Mouse (Mus musculus): Measurements from ENCODE around the gene Psma2.

Gene Psma2

GRCm38 (mm10) chr13:14612926-14613529, at the start of gene Psma2, which contains the start of gene Mrpl32:
TSS of gene Psma2 (plus strand) at chr13:14613240.
TSS of gene Mrpl32 (minus strand) at chr13:14613165.
- DNase-seq (ENCODE audit: low spot score) = peak; percentile 88

GRCm38 (mm10) chr13:14574128-14574527, 38.9 kb upstream of the Psma2 start:
- no peak for DNase-seq (ENCODE audit: low spot score)

GRCm38 (mm10) chr13:14580392-14580791, 32.6 kb upstream of the Psma2 start:
- DNase-seq (ENCODE audit: low spot score) = no peak

GRCm38 (mm10) chr13:14602744-14603143, 10.3 kb upstream of the Psma2 start:
- no peak for DNase-seq (ENCODE audit: low spot score)

- no peak for DNase-seq (ENCODE audit: low spot score)
Observed at GRCm38 (mm10) chr13:14607616-14608015, 5.4 kb upstream of the Psma2 start.

DNA sequence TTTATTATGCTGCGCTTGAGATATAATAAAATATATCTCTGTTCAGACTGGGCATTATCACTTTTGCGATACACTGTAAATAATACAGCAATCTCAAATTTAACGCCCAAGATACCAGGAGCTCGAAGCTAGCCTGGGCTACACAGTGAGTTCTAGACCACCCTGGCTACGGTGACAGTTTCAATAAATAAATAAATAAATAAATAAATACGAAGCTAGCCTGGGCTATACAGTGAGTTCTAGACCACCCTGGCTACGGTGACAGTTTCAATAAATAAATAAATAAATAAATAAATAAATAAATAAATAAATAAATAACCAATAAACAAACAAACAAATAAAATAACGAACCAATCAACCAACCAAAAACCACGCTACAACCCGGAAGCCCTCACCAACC, 577 bp upstream of the Psma2 start:
- DNase-seq (ENCODE audit: low spot score) = no peak

DNA sequence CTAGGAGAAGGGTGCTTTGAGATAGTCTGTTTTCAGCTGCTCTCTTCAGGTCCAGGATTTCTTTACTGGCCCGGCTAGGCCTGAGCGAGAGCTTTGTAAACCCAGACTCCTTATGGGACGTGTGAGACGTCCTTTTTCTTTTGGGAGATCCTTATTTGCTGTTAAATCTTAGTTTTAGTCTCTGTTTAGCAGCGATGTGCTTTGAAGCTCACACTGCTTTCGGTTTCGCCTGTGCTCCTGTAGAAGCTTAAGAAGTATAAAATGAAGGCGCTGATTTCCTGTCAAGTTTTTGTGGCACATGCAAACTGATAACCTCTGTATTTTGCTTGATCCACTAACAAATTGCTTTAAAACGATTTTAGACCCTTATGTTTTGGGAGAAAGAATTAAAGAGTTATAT, 513 bp downstream of the Psma2 start:
- DNase-seq (ENCODE audit: low spot score) = no peak

DNA sequence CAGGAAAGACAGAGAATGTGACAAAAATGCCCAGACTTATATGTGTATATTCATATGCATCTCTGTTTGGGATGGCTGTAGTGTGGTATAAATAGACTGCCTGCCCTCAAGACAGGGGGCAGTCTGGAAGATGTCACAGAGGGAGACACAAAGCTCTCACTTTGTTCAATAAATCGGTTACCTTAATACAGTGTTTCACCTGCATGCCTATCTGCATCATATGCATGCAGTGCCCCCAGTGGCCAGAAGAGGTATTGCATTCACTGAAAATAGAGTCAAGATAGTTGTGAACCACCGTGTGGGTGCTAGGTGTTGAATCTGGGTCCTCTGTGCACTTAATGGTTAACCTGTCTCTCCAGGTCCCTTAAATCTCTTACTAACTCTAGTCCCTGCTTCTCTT, 5.7 kb downstream of the Psma2 start:
- no peak for DNase-seq (ENCODE audit: low spot score)

DNA sequence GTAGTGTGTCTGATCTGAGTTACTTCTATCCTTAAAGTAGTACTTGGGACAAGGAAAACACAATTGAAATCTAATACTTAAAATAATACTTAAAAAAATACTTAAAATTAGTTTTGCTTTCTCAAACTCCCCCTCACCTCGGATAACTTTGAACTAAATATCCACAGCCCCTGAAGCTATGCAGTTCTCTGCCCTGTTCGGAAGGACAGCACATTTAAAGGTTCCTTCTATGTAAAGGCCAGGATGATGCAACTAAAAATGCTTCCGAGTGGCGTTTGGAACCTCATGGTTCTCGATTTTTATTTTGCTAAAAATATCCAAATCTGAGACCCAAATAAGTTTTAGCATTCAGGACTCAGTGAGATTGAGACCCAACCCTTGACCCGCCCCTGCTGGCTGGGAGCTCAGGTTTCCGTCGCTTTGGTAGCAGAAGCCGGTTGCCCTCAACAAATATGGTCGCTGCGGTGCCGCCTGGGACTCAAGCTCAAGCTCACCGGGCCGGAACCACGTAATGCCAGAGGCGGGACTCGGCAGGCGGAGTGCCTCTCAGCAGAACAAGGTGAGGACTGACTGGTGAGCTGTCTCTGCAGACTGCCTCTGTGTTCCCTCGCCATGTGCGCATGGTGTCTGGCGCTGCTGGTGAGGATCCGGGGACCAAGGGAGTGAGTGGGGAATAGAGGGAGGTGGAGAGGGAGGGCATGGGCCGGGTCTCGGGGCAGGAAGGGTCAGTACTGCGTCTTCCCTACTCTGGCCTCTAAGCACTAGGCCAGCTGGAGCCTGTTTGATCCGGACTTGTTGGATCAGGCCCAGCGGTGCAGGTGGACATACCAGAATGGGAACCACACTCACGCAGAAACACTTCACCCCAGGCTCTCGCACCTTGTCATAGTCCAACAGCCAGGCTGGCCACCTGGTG, 16.9 kb downstream of the Psma2 start, which contains the start of gene AW209491:
Gene AW209491, plus strand, starts transcription at position 429 of the 916 bp plus-strand sequence.
- DNase-seq (ENCODE audit: low spot score) = peak; percentile 85

GRCm38 (mm10) chr13:14639998-14640397, 27.0 kb downstream of the Psma2 start:
- no peak for DNase-seq (ENCODE audit: low spot score)

DNA sequence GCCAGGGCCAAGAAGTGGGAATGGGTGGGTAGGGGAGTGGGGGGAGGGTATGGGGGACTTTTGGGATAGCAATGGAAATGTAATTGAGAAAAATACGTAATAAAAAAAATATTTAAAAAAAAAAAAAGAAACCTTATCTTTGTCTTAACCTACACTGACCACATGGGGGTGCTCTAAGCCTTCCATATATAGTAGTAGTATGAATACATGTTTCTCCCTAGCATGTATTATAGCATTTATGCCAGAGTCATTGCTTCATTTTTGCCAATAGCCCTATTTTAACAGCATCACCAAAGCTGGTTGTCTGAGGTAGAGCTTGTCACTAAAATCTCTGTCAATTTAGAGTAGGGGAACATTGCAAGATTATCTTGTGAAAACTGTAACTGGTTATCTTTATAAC, 36.3 kb downstream of the Psma2 start:
- DNase-seq (ENCODE audit: low spot score) = no peak

DNA sequence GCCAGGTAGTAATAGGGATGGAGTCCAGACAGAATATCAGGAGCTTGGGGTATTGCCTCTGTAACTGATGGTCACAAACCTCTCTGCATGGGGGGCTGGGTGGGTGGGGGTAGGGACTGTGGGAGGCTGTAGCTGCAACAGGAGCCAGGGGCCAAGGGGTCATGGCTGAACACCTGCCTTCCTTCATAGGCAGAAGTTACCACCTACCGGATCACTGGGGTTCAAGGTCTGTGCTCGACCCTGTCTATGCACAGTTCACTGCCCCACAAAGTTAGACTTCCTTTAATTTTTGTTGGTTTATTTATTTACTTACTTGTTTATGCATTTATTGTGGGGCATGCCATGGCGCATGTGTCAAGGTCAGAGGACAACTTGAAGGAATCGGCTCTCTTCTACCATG, 54.1 kb downstream of the Psma2 start:
- no peak for DNase-seq (ENCODE audit: low spot score)

- DNase-seq (ENCODE audit: low spot score) = no peak
Observed at GRCm38 (mm10) chr13:14670342-14670741, 57.3 kb downstream of the Psma2 start.

- no peak for DNase-seq (ENCODE audit: low spot score)
Observed at GRCm38 (mm10) chr13:14688955-14689354, 75.9 kb downstream of the Psma2 start.

DNA sequence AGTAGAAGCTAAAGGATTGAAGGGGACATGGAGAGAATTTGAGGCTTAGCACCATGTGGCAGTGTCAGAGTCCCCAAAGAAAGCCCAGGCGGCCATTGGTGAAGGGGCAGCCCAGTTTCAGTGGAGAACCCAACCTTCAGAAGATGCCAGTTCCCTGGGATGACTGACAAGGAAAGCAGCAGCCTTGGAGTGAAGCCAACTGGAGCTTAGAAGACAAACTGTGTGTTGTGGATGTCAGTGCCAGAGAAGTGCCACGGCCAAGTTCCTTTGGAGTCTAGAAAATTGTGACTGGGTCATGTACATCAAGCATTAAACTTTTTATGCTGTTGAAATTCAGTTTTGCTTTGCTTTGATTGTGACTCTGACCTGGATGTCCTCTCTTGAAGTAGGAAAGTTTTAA, 103.8 kb downstream of the Psma2 start:
- no peak for DNase-seq (ENCODE audit: low spot score)

GRCm38 (mm10) chr13:14717755-14718154, 104.7 kb downstream of the Psma2 start:
- no peak for DNase-seq (ENCODE audit: low spot score)
